Mouse (Mus musculus): ENCODE measurements around the gene Tubgcp3. TPM values are rescaled to one million over a fixed set of nuclear protein-coding genes. Genes with fewer than 3 reads are reported as not detected.
"Not testable (repeated sequence)": the region's sequence is repeated elsewhere in the genome, so short reads cannot be mapped to it uniquely, and the experiment has no call there.

Tubgcp3 gene
- polyA plus RNA-seq, 1 experiment = 69.3 TPM

GRCm38 (mm10) chr8:12646536-12646935 lies 25.5 kb downstream of the Tubgcp3 start:
- WGBS = 73% methylated on average over 4 of the region's 4 CpGs
- H3K4me1 ChIP-seq (ENCODE audit: control insufficient read depth, insufficient read depth, low read length) = no peaks in the 10 kb centered on the region
- H3K4me3 ChIP-seq (replicated peaks; ENCODE audit: extremely low read depth, low read depth, low read length) = no peak overlapping the region
- no peak for DNase-seq
- no peak for TF ChIP-seq POLR2A (IDR thresholded peaks at IDR 0.05; ENCODE audit: borderline replicate concordance, extremely low read depth, low read depth, low read length)
- TF ChIP-seq CTCF (IDR thresholded peaks at IDR 0.05; ENCODE audit: insufficient read depth, low read length) = no peak

- DNase-seq = no peak
- 72% methylated on average over 7 of the region's 7 CpGs for WGBS
- TF ChIP-seq CTCF (IDR thresholded peaks at IDR 0.05; ENCODE audit: insufficient read depth, low read length) (peak; percentile 8; the same call in 1 of the 2 replicates), POLR2A (IDR thresholded peaks at IDR 0.05; ENCODE audit: borderline replicate concordance, extremely low read depth, low read depth, low read length) (no peak)
- Histone ChIP-seq H3K4me1 (ENCODE audit: control insufficient read depth, insufficient read depth, low read length) (no peaks in the 10 kb centered on the region), H3K4me3 (replicated peaks; ENCODE audit: extremely low read depth, low read depth, low read length) (no peak overlapping the region)
Observed at GRCm38 (mm10) chr8:12644894-12645293, 27.2 kb downstream of the Tubgcp3 start.

- 86% methylated on average over 8 of the region's 8 CpGs for WGBS
- no peak for DNase-seq
- H3K4me1 ChIP-seq (ENCODE audit: control insufficient read depth, insufficient read depth, low read length) = no peaks in the 10 kb centered on the region
- no peak overlapping the region for H3K4me3 ChIP-seq (replicated peaks; ENCODE audit: extremely low read depth, low read depth, low read length)
- TF ChIP-seq POLR2A (IDR thresholded peaks at IDR 0.05; ENCODE audit: borderline replicate concordance, extremely low read depth, low read depth, low read length) = no peak
- TF ChIP-seq CTCF (IDR thresholded peaks at IDR 0.05; ENCODE audit: insufficient read depth, low read length) = no peak
Observed at GRCm38 (mm10) chr8:12644341-12644740, 27.7 kb downstream of the Tubgcp3 start.

GRCm38 (mm10) chr8:12641527-12641926 lies 30.5 kb downstream of the Tubgcp3 start:
- WGBS = 66% methylated on average over 6 of the region's 6 CpGs
- H3K4me1 ChIP-seq (ENCODE audit: control insufficient read depth, insufficient read depth, low read length) = no peaks in the 10 kb centered on the region
- peak; percentile 23 for DNase-seq
- TF ChIP-seq CTCF (IDR thresholded peaks at IDR 0.05; ENCODE audit: insufficient read depth, low read length) (no peak), POLR2A (IDR thresholded peaks at IDR 0.05; ENCODE audit: borderline replicate concordance, extremely low read depth, low read depth, low read length) (no peak)
- H3K4me3 ChIP-seq (replicated peaks; ENCODE audit: extremely low read depth, low read depth, low read length) = no peak overlapping the region

GRCm38 (mm10) chr8:12638446-12638845 lies 33.6 kb downstream of the Tubgcp3 start:
- no peak for DNase-seq
- H3K4me3 ChIP-seq (replicated peaks; ENCODE audit: extremely low read depth, low read depth, low read length) = no peak overlapping the region
- WGBS = 89% methylated on average over 11 of the region's 11 CpGs
- TF ChIP-seq CTCF (IDR thresholded peaks at IDR 0.05; ENCODE audit: insufficient read depth, low read length) = no peak
- TF ChIP-seq POLR2A (IDR thresholded peaks at IDR 0.05; ENCODE audit: borderline replicate concordance, extremely low read depth, low read depth, low read length) = no peak
- H3K4me1 ChIP-seq (ENCODE audit: control insufficient read depth, insufficient read depth, low read length) = no peaks in the 10 kb centered on the region

GRCm38 (mm10) chr8:12635366-12635765 lies 36.7 kb downstream of the Tubgcp3 start:
- Histone ChIP-seq H3K4me1 (ENCODE audit: control insufficient read depth, insufficient read depth, low read length) (no peaks in the 10 kb centered on the region), H3K4me3 (replicated peaks; ENCODE audit: extremely low read depth, low read depth, low read length) (no peak overlapping the region)
- 82% methylated on average over 2 of the region's 2 CpGs for WGBS
- DNase-seq = no peak
- TF ChIP-seq POLR2A (IDR thresholded peaks at IDR 0.05; ENCODE audit: borderline replicate concordance, extremely low read depth, low read depth, low read length) (no peak), CTCF (IDR thresholded peaks at IDR 0.05; ENCODE audit: insufficient read depth, low read length) (no peak)

- TF ChIP-seq POLR2A (IDR thresholded peaks at IDR 0.05; ENCODE audit: borderline replicate concordance, extremely low read depth, low read depth, low read length) (no peak), CTCF (IDR thresholded peaks at IDR 0.05; ENCODE audit: insufficient read depth, low read length) (peak; percentile 72)
- H3K4me1 ChIP-seq (ENCODE audit: control insufficient read depth, insufficient read depth, low read length) = no peaks in the 10 kb centered on the region
- peak; percentile 54 for DNase-seq
- H3K4me3 ChIP-seq (replicated peaks; ENCODE audit: extremely low read depth, low read depth, low read length) = no peak overlapping the region
- 34% methylated on average over 3 of the region's 3 CpGs for WGBS
Observed at GRCm38 (mm10) chr8:12629079-12629478, 43.0 kb downstream of the Tubgcp3 start.

GRCm38 (mm10) chr8:12625890-12626289 lies 46.2 kb downstream of the Tubgcp3 start:
- WGBS = 85% methylated on average over 5 of the region's 5 CpGs
- no peak overlapping the region for H3K4me3 ChIP-seq (replicated peaks; ENCODE audit: extremely low read depth, low read depth, low read length)
- H3K4me1 ChIP-seq (ENCODE audit: control insufficient read depth, insufficient read depth, low read length) = no peaks in the 10 kb centered on the region
- no peak for DNase-seq
- TF ChIP-seq POLR2A (IDR thresholded peaks at IDR 0.05; ENCODE audit: borderline replicate concordance, extremely low read depth, low read depth, low read length) = no peak
- no peak for TF ChIP-seq CTCF (IDR thresholded peaks at IDR 0.05; ENCODE audit: insufficient read depth, low read length)

GRCm38 (mm10) chr8:12621550-12622222 lies 50.4 kb downstream of the Tubgcp3 start:
- TF ChIP-seq POLR2A (IDR thresholded peaks at IDR 0.05; ENCODE audit: borderline replicate concordance, extremely low read depth, low read depth, low read length) (no peak), CTCF (IDR thresholded peaks at IDR 0.05; ENCODE audit: insufficient read depth, low read length) (no peak)
- Histone ChIP-seq H3K4me3 (replicated peaks; ENCODE audit: extremely low read depth, low read depth, low read length) (no peak overlapping the region), H3K4me1 (ENCODE audit: control insufficient read depth, insufficient read depth, low read length) (no peaks in the 10 kb centered on the region)
- DNase-seq = no peak
- WGBS = 94% methylated on average over 18 of the region's 18 CpGs

GRCm38 (mm10) chr8:12617369-12617768 lies 54.7 kb downstream of the Tubgcp3 start:
- DNase-seq = peak; percentile 39
- H3K4me1 ChIP-seq (ENCODE audit: control insufficient read depth, insufficient read depth, low read length); H3K4me3 ChIP-seq (replicated peaks; ENCODE audit: extremely low read depth, low read depth, low read length): not testable (repeated sequence)
- WGBS = 76% methylated on average over 3 of the region's 3 CpGs
